Mouse (Mus musculus): ENCODE results near the gene Treml1. TPM values are rescaled to one million over a fixed set of nuclear protein-coding genes. Genes with fewer than 3 reads are reported as not detected.
A peak's percentile ranks its signal among the peaks of the same experiment; 100 is the strongest.
"Not testable (repeated sequence)": the region's sequence is repeated elsewhere in the genome, so short reads cannot be mapped to it uniquely, and the experiment has no call there.

Gene Treml1
- polyA plus RNA-seq, 1 experiment from 2014 or later = 36.3 TPM

- Histone ChIP-seq H3K4me2 (no peak overlapping the region), H3K9ac (ENCODE audit: low read depth, low read length) (no peak overlapping the region), H3K27me3 (replicated peaks; ENCODE audit: control insufficient read depth, insufficient read depth, low read length) (no peaks in the 10 kb centered on the region), H3K9me3 (ENCODE audit: control insufficient read depth, low read length) (no peaks in the 10 kb centered on the region), H3K4me3 (ENCODE audit: low read depth, low read length) (no peak overlapping the region), H3K36me3 (ENCODE audit: control insufficient read depth, insufficient read depth, low read length) (no peaks in the 10 kb centered on the region), H3K27ac (ENCODE audit: low read depth, low read length) (no peak overlapping the region), H3K4me1 (replicated peaks; ENCODE audit: control insufficient read depth, insufficient read depth, low read length) (no peaks in the 10 kb centered on the region; the same call in 1 of the 2 replicates)
- WGBS = 61% methylated on average over 4 of the region's 4 CpGs
- ATAC-seq (replicated peaks; ENCODE audit: low FRiP score) = no peak
- DNase-seq (ENCODE audit: low spot score) = no peak
Observed at GRCm38 (mm10) chr17:48346834-48347233, 12.9 kb upstream of the Treml1 start.

- ATAC-seq (replicated peaks; ENCODE audit: low FRiP score) (no peak), DNase-seq (ENCODE audit: low spot score) (no peak)
- H3K4me2 ChIP-seq = no peak overlapping the region
- no peaks in the 10 kb centered on the region for H3K36me3 ChIP-seq (ENCODE audit: control insufficient read depth, insufficient read depth, low read length)
- H3K27me3 ChIP-seq (replicated peaks; ENCODE audit: control insufficient read depth, insufficient read depth, low read length) = no peaks in the 10 kb centered on the region
- no peak overlapping the region for H3K4me3 ChIP-seq (ENCODE audit: low read depth, low read length)
- no peak overlapping the region for H3K27ac ChIP-seq (ENCODE audit: low read depth, low read length)
- WGBS = 53% methylated on average over 2 of the region's 2 CpGs
- H3K9ac ChIP-seq (ENCODE audit: low read depth, low read length) = no peak overlapping the region
- H3K9me3 ChIP-seq (ENCODE audit: control insufficient read depth, low read length) = no peaks in the 10 kb centered on the region
- no peaks in the 10 kb centered on the region; the same call in 1 of the 2 replicates for H3K4me1 ChIP-seq (replicated peaks; ENCODE audit: control insufficient read depth, insufficient read depth, low read length)
Observed at GRCm38 (mm10) chr17:48347287-48347686, 12.4 kb upstream of the Treml1 start.

DNA sequence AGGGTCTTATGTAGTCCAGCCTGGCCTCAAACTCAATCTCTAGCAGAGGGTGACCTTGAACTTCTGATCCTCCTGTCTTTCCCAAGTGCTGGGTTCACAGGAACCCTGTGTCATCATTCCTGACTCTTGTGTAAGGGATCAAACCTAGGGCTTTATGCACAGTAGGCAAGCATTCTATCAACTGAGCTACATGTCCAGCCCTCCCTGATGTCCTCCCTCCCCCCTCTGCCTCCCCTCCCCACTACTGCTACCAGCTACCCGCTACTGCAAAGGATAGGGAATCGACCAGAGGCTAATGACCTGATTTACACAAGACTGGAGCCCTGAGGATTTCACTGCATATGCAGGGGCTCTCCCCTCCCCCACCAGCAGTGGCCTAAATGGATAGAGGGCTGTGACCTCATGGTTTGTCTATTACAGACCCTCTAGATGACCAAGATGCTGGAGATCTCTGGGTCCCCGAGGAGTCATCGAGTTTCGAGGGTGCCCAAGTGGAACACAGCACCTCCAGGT, 9.0 kb upstream of the Treml1 start:
- Histone ChIP-seq H3K4me2 (no peak overlapping the region), H3K4me1 (replicated peaks; ENCODE audit: control insufficient read depth, insufficient read depth, low read length) (no peaks in the 10 kb centered on the region), H3K9ac (ENCODE audit: low read depth, low read length) (no peak overlapping the region), H3K36me3 (ENCODE audit: control insufficient read depth, insufficient read depth, low read length) (no peaks in the 10 kb centered on the region), H3K9me3 (ENCODE audit: control insufficient read depth, low read length) (no peaks in the 10 kb centered on the region), H3K4me3 (ENCODE audit: low read depth, low read length) (no peak overlapping the region), H3K27ac (ENCODE audit: low read depth, low read length) (no peak overlapping the region), H3K27me3 (replicated peaks; ENCODE audit: control insufficient read depth, insufficient read depth, low read length) (no peaks in the 10 kb centered on the region)
- DNase-seq (ENCODE audit: low spot score) = no peak
- WGBS = 70% methylated on average over 5 of the region's 5 CpGs
- ATAC-seq (replicated peaks; ENCODE audit: low FRiP score) = no peak

- not testable (repeated sequence) for H3K27ac ChIP-seq (ENCODE audit: low read depth, low read length); H3K4me2 ChIP-seq; H3K9me3 ChIP-seq (ENCODE audit: control insufficient read depth, low read length); H3K27me3 ChIP-seq (replicated peaks; ENCODE audit: control insufficient read depth, insufficient read depth, low read length); H3K4me1 ChIP-seq (replicated peaks; ENCODE audit: control insufficient read depth, insufficient read depth, low read length); H3K9ac ChIP-seq (ENCODE audit: low read depth, low read length); DNase-seq (ENCODE audit: low spot score); H3K36me3 ChIP-seq (ENCODE audit: control insufficient read depth, insufficient read depth, low read length); ATAC-seq (replicated peaks; ENCODE audit: low FRiP score); H3K4me3 ChIP-seq (ENCODE audit: low read depth, low read length)
- 82% methylated on average over 7 of the region's 7 CpGs for WGBS
Observed at GRCm38 (mm10) chr17:48352976-48353375, 6.7 kb upstream of the Treml1 start.

- 86% methylated on average over 3 of the region's 3 CpGs for WGBS
- ATAC-seq (replicated peaks; ENCODE audit: low FRiP score) (no peak), DNase-seq (ENCODE audit: low spot score) (no peak)
- Histone ChIP-seq H3K4me1 (replicated peaks; ENCODE audit: control insufficient read depth, insufficient read depth, low read length) (peaks cover 7% of the 10 kb centered on the region), H3K4me2 (no peak overlapping the region), H3K9ac (ENCODE audit: low read depth, low read length) (no peak overlapping the region), H3K27me3 (replicated peaks; ENCODE audit: control insufficient read depth, insufficient read depth, low read length) (no peaks in the 10 kb centered on the region), H3K36me3 (ENCODE audit: control insufficient read depth, insufficient read depth, low read length) (no peaks in the 10 kb centered on the region), H3K4me3 (ENCODE audit: low read depth, low read length) (no peak overlapping the region), H3K9me3 (ENCODE audit: control insufficient read depth, low read length) (no peaks in the 10 kb centered on the region), H3K27ac (ENCODE audit: low read depth, low read length) (no peak overlapping the region)
Observed at GRCm38 (mm10) chr17:48355822-48356221, 3.9 kb upstream of the Treml1 start.

DNA sequence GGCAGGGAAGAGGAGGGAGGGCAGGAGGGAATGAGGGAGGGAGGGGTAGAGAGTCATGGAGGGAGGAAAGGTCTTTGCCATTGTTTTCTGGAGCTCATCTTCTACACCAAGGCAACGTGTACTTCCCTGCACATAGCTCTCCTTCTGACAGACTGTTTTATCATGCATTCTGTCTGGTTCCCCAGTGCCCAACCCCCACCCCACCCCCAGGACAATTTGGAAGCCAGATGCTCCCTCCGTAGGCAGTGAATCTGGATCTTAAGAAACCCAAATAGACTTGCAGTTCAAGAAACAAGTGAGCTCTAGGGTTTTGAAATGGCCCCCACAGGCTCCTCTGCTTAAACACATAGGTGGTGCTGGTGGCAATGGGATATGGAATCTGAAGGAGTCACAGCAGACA, 1.8 kb upstream of the Treml1 start:
- H3K9me3 ChIP-seq (ENCODE audit: control insufficient read depth, low read length) = no peaks in the 10 kb centered on the region
- no peak overlapping the region for H3K4me3 ChIP-seq (ENCODE audit: low read depth, low read length)
- WGBS = 40% methylated on average over 2 of the region's 2 CpGs
- DNase-seq (ENCODE audit: low spot score) = no peak
- H3K9ac ChIP-seq (ENCODE audit: low read depth, low read length) = no peak overlapping the region
- H3K4me1 ChIP-seq (replicated peaks; ENCODE audit: control insufficient read depth, insufficient read depth, low read length) = peaks cover 15% of the 10 kb centered on the region
- H3K36me3 ChIP-seq (ENCODE audit: control insufficient read depth, insufficient read depth, low read length) = no peaks in the 10 kb centered on the region
- H3K4me2 ChIP-seq = no peak overlapping the region
- H3K27ac ChIP-seq (ENCODE audit: low read depth, low read length) = no peak overlapping the region
- no peak for ATAC-seq (replicated peaks; ENCODE audit: low FRiP score)
- H3K27me3 ChIP-seq (replicated peaks; ENCODE audit: control insufficient read depth, insufficient read depth, low read length) = no peaks in the 10 kb centered on the region

GRCm38 (mm10) chr17:48360462-48360861, 746 bp downstream of the Treml1 start:
- DNase-seq (ENCODE audit: low spot score) (no peak), ATAC-seq (replicated peaks; ENCODE audit: low FRiP score) (peak; percentile 76)
- Histone ChIP-seq H3K9ac (ENCODE audit: low read depth, low read length) (peak overlapping the region; percentile 2; the same call in 1 of the 2 replicates), H3K4me3 (ENCODE audit: low read depth, low read length) (peak overlapping the region; percentile 26; the same call in 1 of the 2 replicates), H3K36me3 (ENCODE audit: control insufficient read depth, insufficient read depth, low read length) (no peaks in the 10 kb centered on the region), H3K4me2 (peak overlapping the region; percentile 54), H3K9me3 (ENCODE audit: control insufficient read depth, low read length) (no peaks in the 10 kb centered on the region), H3K4me1 (replicated peaks; ENCODE audit: control insufficient read depth, insufficient read depth, low read length) (peaks cover 35% of the 10 kb centered on the region), H3K27ac (ENCODE audit: low read depth, low read length) (peak overlapping the region; percentile 34; the same call in 1 of the 2 replicates), H3K27me3 (replicated peaks; ENCODE audit: control insufficient read depth, insufficient read depth, low read length) (no peaks in the 10 kb centered on the region)
- 26% methylated on average over 4 of the region's 4 CpGs for WGBS

DNA sequence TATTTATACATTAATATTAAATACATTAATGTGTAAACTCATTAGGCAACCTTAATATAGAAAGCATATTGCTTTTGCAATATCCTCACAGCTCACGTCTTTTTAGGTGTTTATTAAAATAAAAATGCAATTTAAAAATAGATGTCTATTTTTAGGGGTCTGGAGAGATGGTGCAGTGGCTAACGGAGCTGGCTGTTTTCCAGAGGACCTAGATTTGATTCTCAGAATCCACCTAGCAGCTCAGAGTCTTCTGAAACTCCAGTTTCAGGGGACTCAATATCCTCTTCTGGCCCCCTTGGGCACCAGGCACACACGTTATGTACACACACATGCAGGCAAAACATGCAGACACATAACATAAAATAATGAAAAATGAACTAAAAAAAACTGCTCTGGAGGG, 2.6 kb downstream of the Treml1 start:
- no peak for DNase-seq (ENCODE audit: low spot score)

DNA sequence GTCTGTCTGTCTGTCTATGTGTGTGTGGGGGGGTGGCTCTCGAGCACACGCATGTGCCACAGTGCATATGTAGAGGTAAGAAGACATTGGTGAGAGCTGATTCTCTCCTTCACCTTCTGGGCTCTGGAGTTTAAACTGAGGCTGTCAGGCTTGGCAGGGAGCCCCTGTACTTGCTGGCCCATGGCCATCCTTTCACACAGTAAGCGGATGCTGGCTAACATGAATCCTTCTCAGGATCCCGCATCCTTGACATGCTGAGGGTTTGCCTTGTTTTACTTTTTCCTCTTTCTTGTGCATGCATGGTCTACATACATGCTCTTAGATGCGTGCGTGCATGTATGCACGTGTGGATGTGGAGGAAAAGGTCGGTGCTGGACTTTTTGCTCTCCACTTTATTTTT, 3.2 kb downstream of the Treml1 start:
- Histone ChIP-seq H3K9me3 (ENCODE audit: control insufficient read depth, low read length) (no peaks in the 10 kb centered on the region), H3K27me3 (replicated peaks; ENCODE audit: control insufficient read depth, insufficient read depth, low read length) (no peaks in the 10 kb centered on the region), H3K36me3 (ENCODE audit: control insufficient read depth, insufficient read depth, low read length) (no peaks in the 10 kb centered on the region), H3K4me2 (peak overlapping the region; percentile 24; the same call in 1 of the 2 replicates), H3K4me1 (replicated peaks; ENCODE audit: control insufficient read depth, insufficient read depth, low read length) (peaks cover 35% of the 10 kb centered on the region), H3K9ac (ENCODE audit: low read depth, low read length) (no peak overlapping the region; the same call in 1 of the 2 replicates), H3K27ac (ENCODE audit: low read depth, low read length) (no peak overlapping the region), H3K4me3 (ENCODE audit: low read depth, low read length) (no peak overlapping the region)
- no peak for DNase-seq (ENCODE audit: low spot score)
- no peak for ATAC-seq (replicated peaks; ENCODE audit: low FRiP score)
- 88% methylated on average over 8 of the region's 8 CpGs for WGBS

More for the DNA sequence above, 2.6 kb downstream of the Treml1 start:
- no peak overlapping the region for H3K27ac ChIP-seq (ENCODE audit: low read depth, low read length)
- H3K27me3 ChIP-seq (replicated peaks; ENCODE audit: control insufficient read depth, insufficient read depth, low read length) = no peaks in the 10 kb centered on the region
- 56% methylated on average over 3 of the region's 3 CpGs for WGBS
- H3K9ac ChIP-seq (ENCODE audit: low read depth, low read length) = no peak overlapping the region
- H3K4me2 ChIP-seq = no peak overlapping the region
- H3K36me3 ChIP-seq (ENCODE audit: control insufficient read depth, insufficient read depth, low read length) = no peaks in the 10 kb centered on the region
- H3K9me3 ChIP-seq (ENCODE audit: control insufficient read depth, low read length) = no peaks in the 10 kb centered on the region
- no peak for ATAC-seq (replicated peaks; ENCODE audit: low FRiP score)
- H3K4me1 ChIP-seq (replicated peaks; ENCODE audit: control insufficient read depth, insufficient read depth, low read length) = peaks cover 35% of the 10 kb centered on the region
- no peak overlapping the region for H3K4me3 ChIP-seq (ENCODE audit: low read depth, low read length)

Data from liver, embryonic 11.5 days (tissue).